Mouse (Mus musculus) kidney, adult 8-10 months (tissue): ENCODE measurements around the gene 4930572O03Rik.
"Not testable (repeated sequence)": the region's sequence is repeated elsewhere in the genome, so short reads cannot be mapped to it uniquely, and the experiment has no call there.

ENCODE experiments used
- DNase-seq, 2 experiments: peaks; one replicate each; pipeline ENCODE4 v3.0.0; 2022

The 4930572O03Rik gene

GRCm38 (mm10) chr5:15656959-15657358 is at the start of gene 4930572O03Rik:
4930572O03Rik (minus strand) TSS chr5:15657059.
- DNase-seq: not testable (repeated sequence)

GRCm38 (mm10) chr5:15702891-15703290 is 46.0 kb upstream of the 4930572O03Rik start:
- DNase-seq: peak; percentile 7 to 38

- not testable (repeated sequence) for DNase-seq
These were observed 40.9 kb upstream of the 4930572O03Rik start for GRCm38 (mm10) chr5:15697719-15698118.

- not testable (repeated sequence) for DNase-seq
These were observed 35.0 kb upstream of the 4930572O03Rik start for GRCm38 (mm10) chr5:15691849-15692248.

- DNase-seq: not testable (repeated sequence)
These were observed 34.0 kb upstream of the 4930572O03Rik start for GRCm38 (mm10) chr5:15690822-15691221.

- not testable (repeated sequence) for DNase-seq
These were observed 32.9 kb upstream of the 4930572O03Rik start for GRCm38 (mm10) chr5:15689659-15690213.

GRCm38 (mm10) chr5:15688874-15689658 is 32.2 kb upstream of the 4930572O03Rik start:
- not testable (repeated sequence) for DNase-seq

- DNase-seq: peak; percentile 69 to 75
These were observed 24.6 kb upstream of the 4930572O03Rik start for GRCm38 (mm10) chr5:15681301-15682035.

GRCm38 (mm10) chr5:15679980-15680949 is 23.4 kb upstream of the 4930572O03Rik start:
- DNase-seq: not testable (repeated sequence)

GRCm38 (mm10) chr5:15678907-15679306 is 22.0 kb upstream of the 4930572O03Rik start:
- DNase-seq: not testable (repeated sequence)

- DNase-seq: not testable (repeated sequence)
These were observed 20.9 kb upstream of the 4930572O03Rik start for GRCm38 (mm10) chr5:15677750-15678149.

- DNase-seq: not testable (repeated sequence)
These were observed 17.8 kb upstream of the 4930572O03Rik start for GRCm38 (mm10) chr5:15674429-15675244.

GRCm38 (mm10) chr5:15673989-15674388 is 17.1 kb upstream of the 4930572O03Rik start:
- DNase-seq: not testable (repeated sequence)

- DNase-seq: not testable (repeated sequence)
These were observed 13.9 kb upstream of the 4930572O03Rik start for GRCm38 (mm10) chr5:15670789-15671188.

GRCm38 (mm10) chr5:15663847-15664246 is 7.0 kb upstream of the 4930572O03Rik start:
- not testable (repeated sequence) for DNase-seq

- DNase-seq: not testable (repeated sequence)
These were observed 4.5 kb downstream of the 4930572O03Rik start for GRCm38 (mm10) chr5:15652334-15652733.

- DNase-seq: peak in 1 of 2 experiments; percentile 11
These were observed 11.2 kb downstream of the 4930572O03Rik start for GRCm38 (mm10) chr5:15645707-15646106.

GRCm38 (mm10) chr5:15637637-15638036 is 19.2 kb downstream of the 4930572O03Rik start:
- not testable (repeated sequence) for DNase-seq

- DNase-seq: peak in 1 of 2 experiments; percentile 7
These were observed 26.8 kb downstream of the 4930572O03Rik start for GRCm38 (mm10) chr5:15630068-15630467.

- DNase-seq: peak in 1 of 2 experiments; percentile 32
These were observed 28.7 kb downstream of the 4930572O03Rik start for GRCm38 (mm10) chr5:15628136-15628535.

GRCm38 (mm10) chr5:15618764-15619163 is 38.1 kb downstream of the 4930572O03Rik start, which contains the start of gene Speer4d:
Speer4d (plus strand) TSS chr5:15619064.
- DNase-seq: not testable (repeated sequence)
